Mouse (Mus musculus): ENCODE measurements around the gene Lzic.
A peak's percentile ranks its signal among the peaks of the same experiment; 100 is the strongest.

Gene Lzic

DNA sequence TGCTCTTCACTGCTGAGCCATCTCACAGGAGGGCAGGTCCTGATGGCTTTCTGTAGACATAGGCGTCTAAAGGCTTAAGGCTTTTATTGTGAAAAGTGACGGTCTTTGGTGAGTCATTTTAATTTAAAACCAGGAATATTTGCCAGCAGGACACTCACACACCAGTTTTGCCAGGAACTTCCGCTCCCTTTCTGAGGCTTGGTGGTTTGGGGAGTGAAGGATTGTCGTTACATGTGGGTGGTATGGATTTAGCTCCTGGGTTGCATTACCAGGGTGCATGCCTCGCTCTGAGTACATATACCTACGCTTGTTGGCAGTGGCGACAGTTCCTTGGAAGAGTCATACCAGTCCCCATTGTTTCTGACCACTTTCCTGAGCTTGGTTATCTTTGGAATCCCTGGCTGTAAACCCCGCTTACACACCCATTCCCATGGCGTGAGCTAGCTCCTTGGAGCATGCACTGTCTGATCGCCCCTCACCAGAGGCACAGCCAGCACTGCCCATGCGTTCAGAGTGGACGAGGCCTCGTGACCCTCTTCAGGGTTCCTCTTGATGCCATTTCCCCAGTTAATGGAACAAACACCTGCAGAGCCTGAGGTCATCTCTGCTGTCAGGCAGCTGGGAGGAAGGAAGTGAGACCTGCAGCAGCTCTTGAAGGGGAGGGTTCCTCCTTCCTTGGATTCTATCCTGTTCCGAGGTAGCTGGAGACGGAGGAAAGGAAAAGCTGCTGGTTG, 42.8 kb downstream of the Lzic start:
- DNase-seq = no peak

DNA sequence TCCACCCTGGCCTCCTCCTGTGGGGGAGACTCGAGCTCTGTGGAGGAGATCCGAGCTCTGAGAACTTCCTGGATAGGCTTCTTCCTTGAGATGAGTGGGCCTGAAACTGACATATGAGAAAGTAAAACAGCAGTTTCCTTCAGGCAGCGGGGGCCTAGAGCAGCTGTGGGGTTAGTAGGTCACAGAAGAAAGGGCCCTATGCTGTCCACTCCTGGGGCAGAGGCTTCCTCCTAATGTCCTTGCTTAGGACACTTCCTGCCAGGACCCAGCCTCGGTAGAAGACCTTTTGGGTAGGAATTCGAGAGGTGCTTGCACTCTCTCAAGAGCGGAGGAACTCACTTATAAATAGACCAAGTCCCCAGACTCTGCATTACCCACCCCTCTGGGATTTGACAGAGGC, 44.7 kb downstream of the Lzic start:
- DNase-seq = no peak

GRCm38 (mm10) chr4:149539441-149539840, 54.4 kb downstream of the Lzic start:
- no peak for DNase-seq

DNA sequence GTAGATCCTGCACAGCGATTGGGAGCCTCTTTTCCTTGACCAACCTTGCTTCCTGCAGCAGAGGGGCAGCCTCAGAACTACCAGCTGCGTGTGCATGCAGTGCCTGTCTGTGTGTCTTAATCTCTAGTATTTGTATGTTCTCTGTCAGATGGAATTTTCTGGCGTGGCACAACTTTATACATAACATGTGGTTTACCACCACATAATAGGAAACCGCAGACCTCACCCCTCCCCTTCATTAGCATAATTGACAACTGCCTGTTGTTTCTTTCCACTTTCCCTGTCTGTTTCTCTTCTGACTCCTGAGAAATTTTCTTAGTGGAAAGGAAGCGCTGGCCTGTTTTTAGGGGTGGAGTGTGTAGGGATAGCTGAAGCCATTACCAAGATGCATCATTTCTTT, 56.9 kb downstream of the Lzic start:
- no peak for DNase-seq

- no peak for DNase-seq
These were observed 57.4 kb downstream of the Lzic start for GRCm38 (mm10) chr4:149542431-149542830.

DNA sequence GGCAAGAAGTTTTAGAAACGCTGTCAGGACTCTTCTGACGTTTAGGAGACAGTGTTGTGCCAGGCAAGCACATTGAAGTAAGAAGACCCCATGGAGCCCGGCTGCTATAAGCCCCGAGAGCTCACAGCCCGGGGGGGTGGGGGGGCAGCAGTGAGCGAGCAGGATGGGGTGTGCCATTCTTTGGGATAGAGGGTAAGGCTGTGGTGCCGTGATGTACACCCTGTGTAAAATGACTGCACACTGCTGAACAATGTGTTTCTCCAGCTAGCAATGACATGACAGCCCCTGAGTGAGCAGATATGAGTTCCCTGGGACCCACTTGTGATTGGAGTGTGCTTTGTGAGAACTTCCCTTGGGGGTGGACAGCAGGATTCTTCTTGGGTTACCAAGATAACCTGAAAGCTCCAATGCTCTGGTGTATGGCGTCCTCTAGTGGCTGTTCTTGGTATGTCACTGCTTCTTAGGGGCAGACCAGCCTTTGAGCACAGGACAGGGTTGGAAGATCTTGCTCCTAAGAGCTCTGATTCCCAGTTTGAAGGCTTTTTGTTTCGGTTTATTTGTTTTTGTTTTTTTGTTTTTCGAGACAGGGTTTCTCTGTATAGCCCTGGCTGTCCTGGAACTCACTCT, 58.0 kb downstream of the Lzic start:
- peak; percentile 35 to 53 for DNase-seq

GRCm38 (mm10) chr4:149544892-149545291, 59.9 kb downstream of the Lzic start:
- no peak for DNase-seq

All from thymus, adult 18-20 months (tissue).